Mouse (Mus musculus) kidney, adult 2 months (tissue): ENCODE results near the gene Clcf1.

Experiments
- CTCF ChIP-seq: fragments of 200-500 bp; conservative IDR thresholded peaks from 2 replicates; pipeline ENCODE4 v1.5.1; 2011; ENCODE audit warnings: low read depth, mild to moderate bottlenecking, control low read depth, low read length, moderate library complexity, mixed read lengths; ENCODE audit not compliant: insufficient read depth, insufficient read length
- POLR2A ChIP-seq: fragments of 200-500 bp; IDR thresholded peaks from one replicate; pipeline ENCODE4 v1.6.1; 2011; ENCODE audit warnings: low read depth, low read length, control low read depth

DNA sequence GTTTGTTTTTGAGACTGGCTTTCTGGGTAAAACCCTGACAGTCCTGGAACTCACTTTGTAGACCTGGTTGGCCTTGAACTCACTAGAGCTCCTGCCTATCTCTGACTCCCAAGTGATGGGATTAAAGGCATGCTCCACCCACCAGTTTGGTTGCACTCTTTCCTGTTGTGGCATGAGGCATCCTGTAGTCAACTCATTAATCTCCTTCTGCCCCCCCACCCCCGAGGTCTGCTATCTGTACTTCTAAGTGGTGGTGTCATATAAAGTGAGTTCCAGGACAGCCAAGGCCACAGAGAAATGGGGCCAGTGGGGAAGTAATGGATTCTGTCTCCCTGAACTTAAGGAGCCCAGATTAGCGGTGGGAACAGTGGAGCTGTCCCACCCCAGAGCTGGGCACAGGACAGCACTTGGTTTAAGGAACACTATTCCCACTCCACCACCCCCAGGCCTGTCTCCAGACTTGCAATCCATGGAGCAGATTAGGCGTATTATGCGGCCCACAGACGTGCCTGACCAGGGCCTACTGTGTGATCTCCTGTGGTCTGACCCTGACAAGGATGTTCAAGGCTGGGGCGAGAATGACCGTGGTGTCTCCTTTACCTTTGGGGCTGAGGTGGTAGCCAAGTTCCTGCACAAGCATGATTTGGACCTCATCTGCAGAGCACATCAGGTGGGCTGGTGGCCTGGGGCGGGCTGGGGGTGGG, 19.9 kb upstream of the Clcf1 start:
- TF ChIP-seq POLR2A (no peak), CTCF (no peak)
